Mouse (Mus musculus): Measurements from ENCODE around the gene Myo1d.

The Myo1d gene

GRCm38 (mm10) chr11:80723406-80724047 lies 56.3 kb downstream of the Myo1d start:
- DNase-seq (ENCODE audit: low spot score), result no peak

GRCm38 (mm10) chr11:80719014-80719413 lies 60.8 kb downstream of the Myo1d start:
- DNase-seq (ENCODE audit: low spot score), result no peak

- DNase-seq (ENCODE audit: low spot score), result no peak
Observed at GRCm38 (mm10) chr11:80718036-80718435, 61.8 kb downstream of the Myo1d start.

- DNase-seq (ENCODE audit: low spot score), result no peak
Observed at GRCm38 (mm10) chr11:80715115-80715514, 64.7 kb downstream of the Myo1d start.

- DNase-seq (ENCODE audit: low spot score), result no peak
Observed at GRCm38 (mm10) chr11:80713705-80714104, 66.1 kb downstream of the Myo1d start.

GRCm38 (mm10) chr11:80712201-80712600 lies 67.6 kb downstream of the Myo1d start:
- DNase-seq (ENCODE audit: low spot score), result no peak

GRCm38 (mm10) chr11:80711336-80711735 lies 68.5 kb downstream of the Myo1d start:
- peak; percentile 17 for DNase-seq (ENCODE audit: low spot score)

GRCm38 (mm10) chr11:80700611-80701010 lies 79.2 kb downstream of the Myo1d start:
- no peak for DNase-seq (ENCODE audit: low spot score)

- DNase-seq (ENCODE audit: low spot score), result no peak
Observed at GRCm38 (mm10) chr11:80698721-80699120, 81.1 kb downstream of the Myo1d start.

GRCm38 (mm10) chr11:80696350-80696749 lies 83.5 kb downstream of the Myo1d start:
- no peak for DNase-seq (ENCODE audit: low spot score)

GRCm38 (mm10) chr11:80684603-80685002 lies 95.2 kb downstream of the Myo1d start:
- no peak for DNase-seq (ENCODE audit: low spot score)

GRCm38 (mm10) chr11:80682745-80683144 lies 97.1 kb downstream of the Myo1d start:
- DNase-seq (ENCODE audit: low spot score), result no peak

GRCm38 (mm10) chr11:80673013-80673412 lies 106.8 kb downstream of the Myo1d start:
- no peak for DNase-seq (ENCODE audit: low spot score)

GRCm38 (mm10) chr11:80670391-80670790 lies 109.4 kb downstream of the Myo1d start:
- DNase-seq (ENCODE audit: low spot score), result no peak

GRCm38 (mm10) chr11:80669934-80670333 lies 109.9 kb downstream of the Myo1d start:
- no peak for DNase-seq (ENCODE audit: low spot score)

GRCm38 (mm10) chr11:80666211-80666610 lies 113.6 kb downstream of the Myo1d start:
- no peak for DNase-seq (ENCODE audit: low spot score)

GRCm38 (mm10) chr11:80664261-80664660 lies 115.6 kb downstream of the Myo1d start:
- no peak for DNase-seq (ENCODE audit: low spot score)

GRCm38 (mm10) chr11:80645111-80645510 lies 134.7 kb downstream of the Myo1d start:
- DNase-seq (ENCODE audit: low spot score), result no peak

GRCm38 (mm10) chr11:80628992-80629865 lies 150.6 kb downstream of the Myo1d start:
- no peak for DNase-seq (ENCODE audit: low spot score)

- DNase-seq (ENCODE audit: low spot score), result no peak
Observed at GRCm38 (mm10) chr11:80628581-80628980, 151.2 kb downstream of the Myo1d start.

- no peak for DNase-seq (ENCODE audit: low spot score)
Observed at GRCm38 (mm10) chr11:80623038-80623380, 156.8 kb downstream of the Myo1d start.

- no peak for DNase-seq (ENCODE audit: low spot score)
Observed at GRCm38 (mm10) chr11:80622233-80623037, 157.4 kb downstream of the Myo1d start.

All from urinary bladder, postnatal 14 days (tissue).